Mouse (Mus musculus) lung, adult 2 months (tissue): ENCODE measurements around the gene Smim20. TPM values are rescaled to one million over a fixed set of nuclear protein-coding genes. Genes with fewer than 3 reads are reported as not detected.
A peak's percentile ranks its signal among the peaks of the same experiment; 100 is the strongest.

Source experiments
- DNase-seq: peaks from one replicate; pipeline ENCODE4 v3.0.0; 2022
- H3K4me1 ChIP-seq: fragments of 200-500 bp; 2 replicates; pipeline ENCODE4 v1.6.1; 2011; ENCODE audit warnings: low read length; ENCODE audit not compliant: control insufficient read depth, insufficient read depth
- H3K4me3 ChIP-seq: fragments of 200-500 bp; replicated peaks from 2 replicates; pipeline ENCODE3; 2011; ENCODE audit warnings: low read depth, mild to moderate bottlenecking, control low read depth, low read length; ENCODE audit errors: extremely low read depth
- CTCF ChIP-seq: fragments of 200-500 bp; IDR thresholded peaks from 2 replicates; pipeline ENCODE4 v1.5.1; 2011; ENCODE audit warnings: mild to moderate bottlenecking, low read length, control low read depth; ENCODE audit not compliant: insufficient read depth
- POLR2A ChIP-seq: fragments of 200-500 bp; IDR thresholded peaks from 2 replicates; pipeline ENCODE4 v1.6.1; 2011; ENCODE audit warnings: low read depth, mild to moderate bottlenecking, control low read depth, low read length, borderline replicate concordance; ENCODE audit errors: extremely low read depth
- WGBS: fragments of 180-500 bp; shearing (Covaris S2); methylation state at CpG from one replicate; pipeline ENCODE4 v1.1.7; 2018; 5-methylcytosine and 5-hydroxymethylcytosine counted together
- polyA plus RNA-seq: library from polyadenylated mRNA; depleted of rRNA; stranded (reverse); fragments of >200 nt; gene quantifications from 2 replicates; pipeline ENCODE4 v1.2.3, GENCODE M21; 2012

Gene Smim20
- polyA plus RNA-seq, 1 experiment: 49.9 TPM

GRCm38 (mm10) chr5:53264061-53264460, 2.8 kb upstream of the Smim20 start:
- Histone ChIP-seq H3K4me1 (no peaks in the 10 kb centered on the region; the same call in none of the 2 replicates), H3K4me3 (no peak overlapping the region)
- DNase-seq: no peak
- 63% methylated on average over 5 of the region's 5 CpGs for WGBS
- TF ChIP-seq CTCF: no peak
- TF ChIP-seq POLR2A: no peak

DNA sequence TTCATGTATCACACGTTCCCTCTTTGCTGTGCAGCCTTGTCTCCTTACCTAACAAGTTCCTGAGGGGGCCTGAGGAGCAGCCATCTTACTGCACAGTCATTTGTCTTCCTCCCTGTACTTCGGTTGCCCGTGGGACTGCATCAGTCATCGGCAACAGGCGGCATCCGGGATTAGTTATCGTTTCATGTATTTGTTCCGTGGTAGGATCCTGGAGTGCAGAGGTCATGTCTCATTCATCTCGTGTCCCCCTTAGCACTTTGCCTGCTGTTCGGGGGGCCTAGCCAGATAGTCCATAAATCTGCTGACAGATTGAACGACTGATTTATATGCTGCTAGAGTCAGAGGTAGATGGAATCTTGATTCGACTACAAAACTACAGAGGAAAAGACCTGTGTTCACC, 1.1 kb upstream of the Smim20 start:
- DNase-seq: no peak
- Histone ChIP-seq H3K4me3 (no peak overlapping the region), H3K4me1 (no peaks in the 10 kb centered on the region; the same call in none of the 2 replicates)
- TF ChIP-seq POLR2A: no peak
- 70% methylated on average over 12 of the region's 12 CpGs for WGBS

- no peak for DNase-seq
- no peak for TF ChIP-seq POLR2A
- TF ChIP-seq CTCF: no peak
- WGBS: 90% methylated on average over 4 of the region's 4 CpGs
- no peaks in the 10 kb centered on the region; the same call in none of the 2 replicates for H3K4me1 ChIP-seq
- no peak overlapping the region for H3K4me3 ChIP-seq
Measured at GRCm38 (mm10) chr5:53266181-53266580, 702 bp upstream of the Smim20 start.

DNA sequence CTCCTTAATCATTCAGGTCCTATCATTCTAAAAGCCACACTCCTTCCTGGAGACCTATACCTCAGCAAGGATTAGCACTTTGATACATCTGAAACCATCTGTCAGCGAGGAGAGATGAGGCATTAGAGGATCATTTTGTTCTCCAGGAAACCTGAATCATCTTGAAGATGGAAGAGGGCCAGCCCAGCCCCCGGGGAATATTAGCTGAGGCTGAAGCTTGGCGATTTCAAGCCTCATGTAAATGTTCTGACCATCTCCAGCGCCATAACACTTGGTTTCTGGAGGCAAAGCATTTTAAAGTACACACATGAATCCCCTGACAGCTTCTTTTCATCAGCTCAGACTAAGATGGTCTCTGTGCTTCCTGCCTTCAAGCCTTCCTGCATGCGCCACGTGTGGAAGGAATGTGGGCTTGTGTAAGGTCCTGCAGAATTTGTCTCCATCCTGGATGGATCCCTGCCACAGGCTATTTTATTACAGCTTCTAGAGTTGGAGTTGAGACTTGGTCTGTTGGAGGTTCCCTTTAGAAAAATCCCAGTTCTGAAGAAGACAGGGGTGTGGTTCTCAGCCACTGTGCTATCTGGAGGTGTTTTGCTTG, 1.3 kb downstream of the Smim20 start:
- no peak for DNase-seq
- Histone ChIP-seq H3K4me3 (no peak overlapping the region), H3K4me1 (no peaks in the 10 kb centered on the region; the same call in none of the 2 replicates)
- TF ChIP-seq POLR2A: no peak
- peak; percentile 17; the same call in 1 of the 2 replicates for TF ChIP-seq CTCF
- 63% methylated on average over 6 of the region's 6 CpGs for WGBS

DNA sequence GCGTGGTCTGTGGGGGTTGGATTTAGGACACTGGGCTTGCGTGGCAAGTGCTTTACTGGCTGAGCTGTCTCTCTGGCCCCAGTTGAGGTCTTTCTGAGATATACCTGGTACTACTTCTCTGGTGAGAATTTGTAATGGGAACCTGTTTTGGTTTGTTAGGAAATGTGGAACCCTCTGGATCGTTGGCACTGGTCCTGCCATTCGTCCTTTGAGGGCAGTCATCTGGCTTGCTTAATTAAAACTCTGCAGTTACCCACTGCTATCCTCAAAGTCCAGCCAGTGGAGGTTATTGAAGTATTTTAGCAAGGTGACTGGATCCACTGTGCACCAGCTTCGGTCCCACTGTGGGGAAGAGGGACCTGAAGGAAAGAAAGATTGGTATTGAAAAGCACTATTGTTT, 2.9 kb downstream of the Smim20 start:
- Histone ChIP-seq H3K4me3 (no peak overlapping the region), H3K4me1 (no peaks in the 10 kb centered on the region; the same call in none of the 2 replicates)
- 92% methylated on average over 5 of the region's 5 CpGs for WGBS
- no peak for TF ChIP-seq POLR2A
- TF ChIP-seq CTCF: no peak
- DNase-seq: no peak

GRCm38 (mm10) chr5:53270947-53271711, 4.2 kb downstream of the Smim20 start:
- H3K4me1 ChIP-seq: no peaks in the 10 kb centered on the region; the same call in none of the 2 replicates
- TF ChIP-seq POLR2A: no peak
- no peak for TF ChIP-seq CTCF
- 83% methylated on average over 13 of the region's 13 CpGs for WGBS
- no peak for DNase-seq
- no peak overlapping the region for H3K4me3 ChIP-seq

DNA sequence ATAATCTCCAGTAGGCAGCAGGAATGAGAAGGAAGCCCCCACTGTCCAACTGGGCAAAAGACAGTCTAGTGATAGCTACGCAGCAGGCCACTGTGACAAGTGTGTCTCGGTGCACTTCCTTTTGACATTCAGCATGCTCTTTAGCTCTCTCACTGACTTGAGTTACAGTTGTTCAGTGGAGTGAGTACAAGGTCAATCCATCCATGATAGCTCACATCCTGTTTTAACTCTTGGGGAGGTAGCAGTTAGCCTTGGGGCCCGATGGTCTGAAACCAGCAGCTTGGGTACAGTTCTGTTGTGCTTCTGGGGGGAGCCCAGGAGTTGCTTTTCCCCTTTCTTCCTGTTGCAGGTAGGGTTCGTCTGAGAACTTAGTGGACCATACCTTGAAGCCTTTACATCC, 5.7 kb downstream of the Smim20 start:
- WGBS: 87% methylated on average over 4 of the region's 4 CpGs
- DNase-seq: no peak
- no peak overlapping the region for H3K4me3 ChIP-seq
- TF ChIP-seq POLR2A (no peak), CTCF (no peak)
- H3K4me1 ChIP-seq: no peaks in the 10 kb centered on the region; the same call in none of the 2 replicates

- no peak for DNase-seq
Measured at GRCm38 (mm10) chr5:53273699-53274430, 7.0 kb downstream of the Smim20 start.

DNA sequence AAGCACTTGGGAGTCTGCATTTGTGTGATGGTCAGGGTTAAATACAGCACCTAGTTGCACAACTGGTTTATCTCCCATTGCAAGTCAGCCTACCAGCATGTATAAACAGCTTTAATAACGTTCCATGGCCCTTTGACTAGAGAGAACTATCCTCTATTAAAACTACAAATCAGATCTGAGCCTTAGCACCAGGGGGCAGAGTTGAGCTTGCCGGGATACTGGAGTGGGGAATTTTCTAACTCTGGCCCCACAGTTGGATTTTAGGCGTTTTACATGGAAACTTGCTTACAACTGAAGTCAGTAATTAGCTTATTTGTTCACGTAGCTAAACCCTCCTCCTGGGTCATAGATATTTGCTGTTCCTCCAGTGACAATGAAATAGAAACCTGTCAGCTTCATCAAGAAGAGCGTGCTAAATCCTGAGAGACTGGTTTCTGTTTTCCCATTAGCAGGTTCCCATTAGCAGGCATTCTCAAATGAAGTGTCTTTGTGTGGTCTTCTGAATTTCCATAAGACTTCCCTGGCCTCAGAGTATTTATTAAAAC, 8.0 kb downstream of the Smim20 start:
- DNase-seq: peak; percentile 26
- 51% methylated on average over 5 of the region's 5 CpGs for WGBS
- H3K4me1 ChIP-seq: no peaks in the 10 kb centered on the region
- TF ChIP-seq CTCF (peak; percentile 36; the same call in 1 of the 2 replicates), POLR2A (no peak)
- no peak overlapping the region for H3K4me3 ChIP-seq

More at GRCm38 (mm10) chr5:53273699-53274430, 7.0 kb downstream of the Smim20 start:
- TF ChIP-seq POLR2A (no peak), CTCF (no peak)
- WGBS: 74% methylated on average over 5 of the region's 5 CpGs
- Histone ChIP-seq H3K4me3 (no peak overlapping the region), H3K4me1 (no peaks in the 10 kb centered on the region)
